Mouse (Mus musculus): Measurements from ENCODE around the gene Cntd1.

The Cntd1 gene

DNA sequence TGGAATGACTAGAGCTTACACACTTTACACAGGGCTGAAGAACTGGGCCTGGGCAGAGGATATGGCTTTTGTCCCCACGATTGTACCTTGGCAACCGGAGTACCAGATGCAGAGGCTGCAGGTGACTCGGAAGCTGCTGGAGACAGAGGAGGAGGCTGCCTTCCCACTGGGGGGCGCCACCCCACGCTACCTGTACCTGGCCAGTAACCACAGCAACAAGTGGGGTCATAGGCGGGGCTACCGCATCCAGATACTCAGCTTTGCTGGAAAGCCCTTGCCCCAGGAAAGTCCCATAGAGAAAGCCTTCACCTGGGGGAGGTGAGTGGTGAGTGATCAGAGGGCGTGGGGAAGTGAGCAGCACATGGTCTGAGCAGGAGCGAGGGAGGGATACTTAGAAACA lies 56.9 kb downstream of the Cntd1 start:
- DNase-seq, result no peak

DNA sequence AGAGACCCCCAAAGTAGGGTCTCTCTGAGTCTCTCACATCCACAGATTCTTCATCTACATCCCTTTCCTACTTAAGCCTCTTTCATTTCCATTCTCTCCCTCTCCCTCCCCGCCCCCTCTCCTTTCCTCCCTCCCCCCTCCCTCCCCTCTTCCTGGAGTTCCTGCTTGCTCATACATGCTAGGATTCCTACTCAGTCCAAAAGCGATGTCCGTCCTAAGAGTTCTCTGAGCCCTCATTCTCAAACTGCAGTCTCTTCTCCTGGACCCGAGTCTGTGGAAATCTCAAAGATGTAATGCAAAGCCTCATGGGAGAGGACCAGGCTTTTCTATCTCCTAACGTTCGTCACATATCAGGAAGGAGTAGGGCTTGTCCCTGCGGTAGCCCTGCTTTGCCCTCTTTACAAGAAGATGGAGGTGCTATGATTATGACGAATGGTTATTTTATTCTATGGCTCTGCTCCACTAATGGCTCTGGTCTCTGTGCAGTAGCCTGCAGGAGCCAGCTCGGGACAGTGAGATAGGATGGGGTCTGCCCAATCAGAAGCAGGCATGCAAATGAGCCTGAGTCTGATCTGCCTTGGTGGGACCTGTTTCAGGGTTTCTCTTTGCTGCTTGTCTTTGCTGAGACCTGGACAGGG lies 59.4 kb downstream of the Cntd1 start:
- no peak for DNase-seq

Measured in thymus, adult 18-20 months (tissue).